Mouse (Mus musculus) testis, adult 2 months (tissue): ENCODE results near the gene Rims1.

ENCODE experiments used
- CTCF ChIP-seq: fragments of 200-500 bp; IDR thresholded peaks from 2 replicates; pipeline ENCODE4 v1.5.1; 2012; ENCODE audit warnings: low read depth, mild to moderate bottlenecking, inconsistent platforms, low read length, moderate library complexity; ENCODE audit not compliant: control insufficient read depth, insufficient read depth, insufficient replicate concordance
- POLR2A ChIP-seq: fragments of 200-500 bp; IDR thresholded peaks from 2 replicates; pipeline ENCODE4 v1.6.1; 2012; ENCODE audit warnings: low read depth, mild to moderate bottlenecking, inconsistent platforms, low read length, moderate library complexity; ENCODE audit not compliant: control insufficient read depth

DNA sequence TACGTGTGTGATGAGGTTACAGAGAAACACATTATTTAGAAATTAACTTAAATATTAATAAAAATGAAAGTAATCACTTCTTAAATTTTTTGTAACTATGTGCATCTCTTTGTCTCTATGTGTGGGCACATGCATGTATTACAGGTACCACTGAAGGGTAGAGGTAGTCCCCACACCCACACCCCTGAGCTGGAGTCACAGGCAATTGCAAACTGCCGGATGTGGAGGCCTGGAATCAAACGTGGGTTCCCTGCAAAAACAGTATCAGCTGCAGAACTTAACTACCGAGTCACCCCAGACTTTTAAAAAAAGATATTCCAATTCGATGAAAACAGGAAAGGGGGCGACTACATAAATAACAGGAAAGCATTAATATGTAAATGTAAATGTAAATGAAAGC lies 428.7 kb downstream of the Rims1 start:
- TF ChIP-seq POLR2A (no peak), CTCF (no peak)
